Comparison of ENCODE assay signal across 23 mouse cellular contexts in the genomic region with DNA sequence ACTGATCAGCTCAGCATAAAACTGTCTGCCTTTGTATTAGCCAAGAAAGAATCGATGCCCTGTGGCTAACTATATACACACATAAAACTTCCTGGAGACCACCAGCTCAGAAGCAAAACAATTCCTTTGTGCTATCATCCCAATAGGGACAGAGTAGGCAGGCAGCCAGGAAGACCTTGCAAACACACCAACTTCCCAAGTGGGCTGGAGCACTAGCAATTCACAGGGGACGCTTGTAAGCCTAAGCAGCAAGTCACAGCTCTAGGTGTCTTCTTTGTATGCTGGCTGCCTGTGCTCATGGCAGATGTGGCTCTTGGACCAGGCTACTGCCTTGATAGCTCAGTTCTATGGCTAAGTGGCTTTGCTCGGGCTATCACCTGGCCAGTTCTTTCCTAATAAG. TPM values are rescaled to one million over a fixed set of nuclear protein-coding genes. Genes with fewer than 3 reads are reported as not detected.
DNase-seq lines count a peak whose midpoint lies in the region; ATAC-seq and TF ChIP-seq lines count a peak whose summit lies in the region.
"Had no signal": no experiment of that assay in that cellular context is flagged by ENCODE, and none has a peak within 500 bp of the region (broad histone marks: within the 10 kb centered on the region; RNA-seq: fewer than 3 reads in every experiment).

No protein-coding gene starts in this region.

- no peak for TF ChIP-seq CTCF in hindbrain, postnatal 0 days (IDR thresholded peaks at IDR 0.05; ENCODE audit: low read depth)

- H3K9me3 ChIP-seq in hindbrain, postnatal 0 days (ENCODE audit: low read length) = no peaks in the 10 kb centered on the region
- H3K9me3 ChIP-seq in hindbrain, embryonic 11.5 days (ENCODE audit: control insufficient read depth, low read length) = no peaks in the 10 kb centered on the region
- H3K9me3 ChIP-seq in neural tube, embryonic 13.5 days = no peaks in the 10 kb centered on the region
- H3K9me3 ChIP-seq in neural tube, embryonic 15.5 days (replicated peaks) = no peaks in the 10 kb centered on the region
- H3K9me3 ChIP-seq in limb, embryonic 10.5 days (replicated peaks) = no peaks in the 10 kb centered on the region
- H3K9me3 ChIP-seq: embryonic facial prominence, embryonic 13.5 days; forebrain, embryonic 13.5 days; heart, embryonic 12.5 days; midbrain, embryonic 15.5 days had no signal

- no peak overlapping the region for H3K27ac ChIP-seq in hindbrain, postnatal 0 days
- H3K27ac ChIP-seq in hindbrain, embryonic 11.5 days (ENCODE audit: low read depth, low read length) = no peak overlapping the region
- 0 out of 2 replicates have a peak overlapping the region, but pooled peaks have one; percentile 7 for H3K27ac ChIP-seq in neural tube, embryonic 13.5 days (replicated peaks)
- no peak overlapping the region for H3K27ac ChIP-seq in neural tube, embryonic 15.5 days (replicated peaks)
- H3K27ac ChIP-seq in limb, embryonic 10.5 days = peak overlapping the region; percentile 62; the same call in 1 of the 2 replicates
- H3K27ac ChIP-seq: embryonic facial prominence, embryonic 13.5 days; forebrain, embryonic 13.5 days; midbrain, embryonic 15.5 days had no signal

- H3K36me3 ChIP-seq in hindbrain, postnatal 0 days (ENCODE audit: insufficient read depth, low read length) = no peaks in the 10 kb centered on the region
- no peaks in the 10 kb centered on the region for H3K36me3 ChIP-seq in hindbrain, embryonic 11.5 days (ENCODE audit: control insufficient read depth, insufficient read depth, low read length)
- H3K36me3 ChIP-seq in neural tube, embryonic 13.5 days = no peaks in the 10 kb centered on the region
- no peaks in the 10 kb centered on the region for H3K36me3 ChIP-seq in neural tube, embryonic 15.5 days
- no peaks in the 10 kb centered on the region for H3K36me3 ChIP-seq in limb, embryonic 10.5 days
- H3K36me3 ChIP-seq: embryonic facial prominence, embryonic 13.5 days; heart, embryonic 12.5 days; midbrain, embryonic 15.5 days had no signal

- no peak for ATAC-seq in hindbrain, postnatal 0 days
- ATAC-seq in hindbrain, embryonic 11.5 days (ENCODE audit: low FRiP score) = no peak
- no peak for ATAC-seq in neural tube, embryonic 13.5 days (ENCODE audit: low read depth)
- no peak for ATAC-seq in neural tube, embryonic 15.5 days (ENCODE audit: low FRiP score)
- ATAC-seq: forebrain, embryonic 13.5 days; inflammation-experienced regulatory T-cells, adult 6 months; lung, postnatal 0 days; midbrain, embryonic 15.5 days had no signal

- H3K4me2 ChIP-seq in hindbrain, postnatal 0 days (ENCODE audit: low read depth, low read length) = no peak overlapping the region
- no peak overlapping the region for H3K4me2 ChIP-seq in hindbrain, embryonic 11.5 days (replicated peaks; ENCODE audit: low read depth, low read length)
- H3K4me2 ChIP-seq in neural tube, embryonic 13.5 days = no peak overlapping the region
- H3K4me2 ChIP-seq in neural tube, embryonic 15.5 days = no peak overlapping the region
- H3K4me2 ChIP-seq: embryonic facial prominence, embryonic 13.5 days; forebrain, embryonic 13.5 days; heart, embryonic 12.5 days; midbrain, embryonic 15.5 days had no signal

- H3K4me3 ChIP-seq in hindbrain, postnatal 0 days (ENCODE audit: low read length) = no peak overlapping the region
- H3K4me3 ChIP-seq in hindbrain, embryonic 11.5 days (ENCODE audit: low read depth, low read length) = no peak overlapping the region
- H3K4me3 ChIP-seq in neural tube, embryonic 13.5 days = no peak overlapping the region
- H3K4me3 ChIP-seq in neural tube, embryonic 15.5 days (replicated peaks) = no peak overlapping the region
- no peak overlapping the region for H3K4me3 ChIP-seq in limb, embryonic 10.5 days
- H3K4me3 ChIP-seq: embryonic facial prominence, embryonic 13.5 days; forebrain, embryonic 13.5 days; heart, embryonic 12.5 days; midbrain, embryonic 15.5 days; myocyte had no signal

- peak; percentile 73 to 76 for DNase-seq in cerebellum, postnatal 10 days
- DNase-seq in cerebellum, adult 11 months = no peak
- peak; percentile 31 for DNase-seq in hindbrain, postnatal 0 days (ENCODE audit: low spot score)
- no peak for DNase-seq in hindbrain, embryonic 11.5 days (ENCODE audit: low spot score)
- DNase-seq in limb, embryonic 10.5 days (ENCODE audit: low spot score) = no peak
- DNase-seq in gastrocnemius, adult 8-10 months (ENCODE audit: low spot score in 2 of 2) = no peak
- DNase-seq: adrenal gland, postnatal 25 days; gastrocnemius, postnatal 25 days; heart, adult 18-20 months; kidney, adult 18-20 months; kidney, postnatal 4 days; right cerebral cortex, adult 18-20 months; thymus, adult 2 months; thymus, postnatal 4 days had no signal

- H3K9ac ChIP-seq in hindbrain, postnatal 0 days (replicated peaks; ENCODE audit: low read length) = no peak overlapping the region
- H3K9ac ChIP-seq in hindbrain, embryonic 11.5 days (ENCODE audit: low read depth, low read length) = no peak overlapping the region
- no peak overlapping the region for H3K9ac ChIP-seq in neural tube, embryonic 13.5 days
- H3K9ac ChIP-seq in neural tube, embryonic 15.5 days (replicated peaks) = no peak overlapping the region
- H3K9ac ChIP-seq: embryonic facial prominence, embryonic 13.5 days; forebrain, embryonic 13.5 days; heart, embryonic 12.5 days; midbrain, embryonic 15.5 days had no signal

- WGBS in hindbrain, postnatal 0 days = 36% methylated on average over 3 of the region's 3 CpGs
- WGBS in hindbrain, embryonic 11.5 days = 70% methylated on average over 3 of the region's 3 CpGs
- 43% methylated on average over 3 of the region's 3 CpGs for WGBS in neural tube, embryonic 13.5 days
- WGBS in neural tube, embryonic 15.5 days = 50% methylated on average over 3 of the region's 3 CpGs
- WGBS in limb, embryonic 10.5 days = 75% methylated on average over 3 of the region's 3 CpGs

- no peaks in the 10 kb centered on the region for H3K27me3 ChIP-seq in hindbrain, postnatal 0 days (ENCODE audit: insufficient read depth, low read length)
- H3K27me3 ChIP-seq in hindbrain, embryonic 11.5 days (ENCODE audit: control insufficient read depth, insufficient read depth, low read length) = no peaks in the 10 kb centered on the region
- no peaks in the 10 kb centered on the region for H3K27me3 ChIP-seq in neural tube, embryonic 13.5 days
- H3K27me3 ChIP-seq in neural tube, embryonic 15.5 days (replicated peaks) = no peaks in the 10 kb centered on the region
- H3K27me3 ChIP-seq in limb, embryonic 10.5 days (ENCODE audit: low read depth, poor library complexity, severe bottlenecking) = peaks cover 5% of the 10 kb centered on the region; the same call in 1 of the 2 replicates
- H3K27me3 ChIP-seq: embryonic facial prominence, embryonic 13.5 days; forebrain, embryonic 13.5 days; heart, embryonic 12.5 days; midbrain, embryonic 15.5 days had no signal

- peaks cover 16% of the 10 kb centered on the region; the same call in 1 of the 2 replicates for H3K4me1 ChIP-seq in hindbrain, postnatal 0 days (ENCODE audit: insufficient read depth, low read length)
- H3K4me1 ChIP-seq in hindbrain, embryonic 11.5 days (replicated peaks; ENCODE audit: control insufficient read depth, insufficient read depth, low read length) = 0 out of 2 replicates have a peak, but pooled peaks cover 2% of the 10 kb centered on the region
- H3K4me1 ChIP-seq in neural tube, embryonic 13.5 days (replicated peaks) = peaks cover 23% of the 10 kb centered on the region
- H3K4me1 ChIP-seq in neural tube, embryonic 15.5 days = peaks cover 20% of the 10 kb centered on the region
- H3K4me1 ChIP-seq in limb, embryonic 10.5 days = peaks cover 23% of the 10 kb centered on the region
- H3K4me1 ChIP-seq: forebrain, embryonic 13.5 days had no signal

RNA-seq across cellular contexts. Expression of a gene that starts 32.1 kb away (rescaled TPM):
- 42.1 and 44.5 TPM in 2 replicates for total RNA-seq in hindbrain, postnatal 0 days (2014; rRNA removed)
- polyA plus RNA-seq in hindbrain, postnatal 0 days (2015; fragmentation: Nextera tagmentation; extraction: Ambion mirVana) = 21.0 and 25.1 TPM in 2 replicates
- polyA plus RNA-seq in hindbrain, embryonic 11.5 days (2014; fragmentation: Nextera tagmentation; extraction: Ambion mirVana) = 21.3 and 23.7 TPM in 2 replicates
- 17.3 and 20.7 TPM in 2 replicates for polyA plus RNA-seq in neural tube, embryonic 13.5 days (2015; fragmentation: Nextera tagmentation; extraction: Ambion mirVana)
- 20.0 and 22.1 TPM in 2 replicates for polyA plus RNA-seq in neural tube, embryonic 15.5 days (2015; fragmentation: Nextera tagmentation; extraction: Ambion mirVana)
- polyA plus RNA-seq in limb, embryonic 10.5 days (2016; fragmentation: Nextera tagmentation; extraction: Ambion mirVana) = 22.9 and 27.5 TPM in 2 replicates
- 1 to 10 TPM; 5.3 to 6.4 (median 5.6) TPM for total RNA-seq in gastrocnemius, adult 8-10 months (2022)

Comparison
In these comparisons a context has a peak if more than half of its experiments do, and no peak if none do; other contexts are left out.
1. DNase-seq: peak in cerebellum, postnatal 10 days (2 of 2) and hindbrain, postnatal 0 days (single experiment); none in cerebellum, adult 11 months (single experiment), hindbrain, embryonic 11.5 days (single experiment), limb, embryonic 10.5 days (single experiment) and gastrocnemius, adult 8-10 months (0 of 2).
2. H3K27ac ChIP-seq: peak in neural tube, embryonic 13.5 days (single experiment) and limb, embryonic 10.5 days (single experiment); none in hindbrain, postnatal 0 days (single experiment), hindbrain, embryonic 11.5 days (single experiment) and neural tube, embryonic 15.5 days (single experiment).